Mouse (Mus musculus): ENCODE results near the gene Klf13.

Gene Klf13

GRCm38 (mm10) chr7:63926492-63926891, 12.2 kb downstream of the Klf13 start:
- in situ Hi-C loops (cut with MseI, MboI), result loop anchor here in 1 of 2 experiments (25.0 kb wide), 1 partner anchor 164 kb away; no protein-coding TSS in a partner anchor

GRCm38 (mm10) chr7:63925413-63926360, 13.0 kb downstream of the Klf13 start:
- in situ Hi-C loops (cut with MseI, MboI), result loop anchor here in 1 of 2 experiments (25.0 kb wide), 1 partner anchor 163 kb away; no protein-coding TSS in a partner anchor

- in situ Hi-C loops (cut with MseI, MboI), result loop anchor here in 1 of 2 experiments (25.0 kb wide), 1 partner anchor 163 kb away; no protein-coding TSS in a partner anchor
Measured at GRCm38 (mm10) chr7:63924747-63925412, 13.8 kb downstream of the Klf13 start.

- in situ Hi-C loops (cut with MseI, MboI), result no loop called here
Measured at GRCm38 (mm10) chr7:63924151-63924550, 14.6 kb downstream of the Klf13 start.

- in situ Hi-C loops (cut with MseI, MboI), result no loop called here
Measured at GRCm38 (mm10) chr7:63922975-63923374, 15.7 kb downstream of the Klf13 start.

GRCm38 (mm10) chr7:63922571-63922970, 16.1 kb downstream of the Klf13 start:
- in situ Hi-C loops (cut with MseI, MboI), result no loop called here

- in situ Hi-C loops (cut with MseI, MboI), result no loop called here
Measured at GRCm38 (mm10) chr7:63921909-63922562, 16.7 kb downstream of the Klf13 start.

- in situ Hi-C loops (cut with MseI, MboI), result no loop called here
Measured at GRCm38 (mm10) chr7:63918771-63919768, 19.6 kb downstream of the Klf13 start.

GRCm38 (mm10) chr7:63917693-63918092, 21.0 kb downstream of the Klf13 start:
- in situ Hi-C loops (cut with MseI, MboI), result no loop called here

- in situ Hi-C loops (cut with MseI, MboI), result no loop called here
Measured at GRCm38 (mm10) chr7:63916268-63916907, 22.3 kb downstream of the Klf13 start, which contains the start of gene E030018B13Rik. TSS of gene E030018B13Rik (plus strand) at chr7:63916857.

- in situ Hi-C loops (cut with MseI, MboI), result no loop called here
Measured at GRCm38 (mm10) chr7:63914891-63915290, 23.8 kb downstream of the Klf13 start.

- in situ Hi-C loops (cut with MseI, MboI), result no loop called here
Measured at GRCm38 (mm10) chr7:63913724-63914692, 24.7 kb downstream of the Klf13 start.

GRCm38 (mm10) chr7:63912924-63913723, 25.6 kb downstream of the Klf13 start:
- in situ Hi-C loops (cut with MseI, MboI), result no loop called here

GRCm38 (mm10) chr7:63912234-63912810, 26.4 kb downstream of the Klf13 start:
- in situ Hi-C loops (cut with MseI, MboI), result no loop called here

- in situ Hi-C loops (cut with MseI, MboI), result no loop called here
Measured at GRCm38 (mm10) chr7:63911383-63912233, 27.1 kb downstream of the Klf13 start.

GRCm38 (mm10) chr7:63910912-63911311, 27.8 kb downstream of the Klf13 start:
- in situ Hi-C loops (cut with MseI, MboI), result no loop called here

GRCm38 (mm10) chr7:63910225-63910624, 28.5 kb downstream of the Klf13 start:
- in situ Hi-C loops (cut with MseI, MboI), result no loop called here

Data from mouse trophoblast stem cell (cell line).